Comparison of ENCODE assay signal across 35 mouse cellular contexts in genomic region chr1:86878743-86879142, GRCm38 (mm10).
"Had no signal": no experiment of that assay in that cellular context is flagged by ENCODE, and none has a peak within 500 bp of the region (broad histone marks: within the 10 kb centered on the region; RNA-seq: fewer than 3 reads in every experiment).

No protein-coding gene starts in this region.

- H3K9ac ChIP-seq: heart, embryonic 12.5 days; heart, embryonic 13.5 days; heart, embryonic 15.5 days; hindbrain, embryonic 12.5 days; hindbrain, embryonic 13.5 days; hindbrain, embryonic 14.5 days; hindbrain, embryonic 15.5 days; intestine, embryonic 15.5 days; kidney, embryonic 15.5 days had no signal

- H3K4me2 ChIP-seq: heart, embryonic 11.5 days; heart, embryonic 12.5 days; heart, embryonic 13.5 days; heart, embryonic 15.5 days; hindbrain, embryonic 12.5 days; hindbrain, embryonic 13.5 days; hindbrain, embryonic 14.5 days; hindbrain, embryonic 15.5 days; intestine, embryonic 15.5 days; kidney, embryonic 15.5 days had no signal

- H3K27me3 ChIP-seq: heart, embryonic 12.5 days; heart, embryonic 13.5 days; heart, embryonic 15.5 days; hindbrain, embryonic 12.5 days; hindbrain, embryonic 13.5 days; hindbrain, embryonic 15.5 days; intestine, embryonic 15.5 days; kidney, embryonic 15.5 days had no signal

- H3K4me3 ChIP-seq: heart, adult 2 months; heart, embryonic 10.5 days; heart, embryonic 12.5 days; heart, embryonic 13.5 days; heart, embryonic 15.5 days; hindbrain, embryonic 10.5 days; hindbrain, embryonic 12.5 days; hindbrain, embryonic 13.5 days; hindbrain, embryonic 15.5 days; intestine, embryonic 15.5 days; kidney, embryonic 15.5 days; layer of hippocampus, adult 2 months had no signal

- DNase-seq: heart, adult 2 months; heart, postnatal 10 days; heart, postnatal 14 days; heart, postnatal 36 days; heart, postnatal 4 days; kidney, adult 11 months; kidney, adult 18-20 months; kidney, adult 2 months; kidney, adult 8-10 months; kidney, adult 9 months; kidney, postnatal 10 days; kidney, postnatal 14 days; kidney, postnatal 25 days; kidney, postnatal 36 days; kidney, postnatal 4 days; layer of hippocampus, adult 9-11 months had no signal

- H3K27ac ChIP-seq: heart, adult 2 months; heart, embryonic 10.5 days; heart, embryonic 13.5 days; heart, embryonic 15.5 days; hindbrain, embryonic 10.5 days; hindbrain, embryonic 12.5 days; hindbrain, embryonic 13.5 days; hindbrain, embryonic 14.5 days; hindbrain, embryonic 15.5 days; hindbrain, postnatal 0 days; intestine, embryonic 15.5 days; kidney, embryonic 15.5 days; kidney, postnatal 0 days; layer of hippocampus, adult 2 months had no signal

- H3K9me3 ChIP-seq: heart, embryonic 10.5 days; heart, embryonic 12.5 days; heart, embryonic 13.5 days; heart, embryonic 15.5 days; hindbrain, embryonic 10.5 days; hindbrain, embryonic 12.5 days; hindbrain, embryonic 13.5 days; hindbrain, embryonic 15.5 days; intestine, embryonic 15.5 days; kidney, embryonic 15.5 days had no signal

- ATAC-seq: hindbrain, embryonic 16.5 days; hindbrain, postnatal 0 days; inflammation-experienced regulatory T-cells, adult 6 months; intestine, embryonic 15.5 days; intestine, embryonic 16.5 days; intestine, postnatal 0 days had no signal

- H3K36me3 ChIP-seq: heart, embryonic 10.5 days; heart, embryonic 13.5 days; heart, embryonic 15.5 days; intestine, embryonic 15.5 days had no signal

- H3K4me1 ChIP-seq: heart, embryonic 10.5 days; heart, embryonic 12.5 days; heart, embryonic 13.5 days; heart, embryonic 15.5 days; hindbrain, embryonic 12.5 days; hindbrain, embryonic 15.5 days; intestine, embryonic 15.5 days; kidney, embryonic 15.5 days had no signal
